Mouse (Mus musculus): ENCODE measurements around the gene Herc2. TPM values are rescaled to one million over a fixed set of nuclear protein-coding genes. Genes with fewer than 3 reads are reported as not detected.

Gene Herc2
- total and polyA plus RNA-seq, 3 experiments: 14.6 to 41.0 (median 34.8) TPM

- Histone ChIP-seq H3K27ac (no peak overlapping the region), H3K27me3 (ENCODE audit: control insufficient read depth, insufficient read depth, low read length) (no peaks in the 10 kb centered on the region), H3K4me1 (ENCODE audit: control insufficient read depth, insufficient read depth, low read length) (no peaks in the 10 kb centered on the region), H3K36me3 (ENCODE audit: control insufficient read depth, insufficient read depth, low read length) (peaks cover 3% of the 10 kb centered on the region; the same call in 1 of the 2 replicates), H3K4me3 (no peak overlapping the region), H3K9ac (ENCODE audit: low read depth, low read length) (no peak overlapping the region), H3K79me2 (replicated peaks; ENCODE audit: control insufficient read depth, insufficient read depth, low read length) (no peaks in the 10 kb centered on the region)
- intact Hi-C loops (cut with DNase I): no loop called here
- TF ChIP-seq POLR2A (IDR thresholded peaks at IDR 0.05; ENCODE audit: insufficient read depth, low read depth, low read length) (no peak), EP300 (IDR thresholded peaks at IDR 0.05; ENCODE audit: insufficient read depth, low read depth, low read length) (no peak), CTCF (IDR thresholded peaks at IDR 0.05) (no peak)
- no peak for DNase-seq
- 70% methylated on average over 7 of the region's 7 CpGs for WGBS
Measured at GRCm38 (mm10) chr7:56168713-56169112, 118.7 kb downstream of the Herc2 start.

- H3K27ac ChIP-seq: no peak overlapping the region
- no peaks in the 10 kb centered on the region for H3K4me1 ChIP-seq (ENCODE audit: control insufficient read depth, insufficient read depth, low read length)
- H3K79me2 ChIP-seq (replicated peaks; ENCODE audit: control insufficient read depth, insufficient read depth, low read length): no peaks in the 10 kb centered on the region
- 84% methylated on average over 3 of the region's 3 CpGs for WGBS
- no peaks in the 10 kb centered on the region for H3K27me3 ChIP-seq (ENCODE audit: control insufficient read depth, insufficient read depth, low read length)
- H3K4me3 ChIP-seq: no peak overlapping the region
- no peak for DNase-seq
- peaks cover 3% of the 10 kb centered on the region for H3K36me3 ChIP-seq (ENCODE audit: control insufficient read depth, insufficient read depth, low read length)
- intact Hi-C loops (cut with DNase I): no loop called here
- no peak for TF ChIP-seq CTCF (IDR thresholded peaks at IDR 0.05)
- no peak for TF ChIP-seq POLR2A (IDR thresholded peaks at IDR 0.05; ENCODE audit: insufficient read depth, low read depth, low read length)
- TF ChIP-seq EP300 (IDR thresholded peaks at IDR 0.05; ENCODE audit: insufficient read depth, low read depth, low read length): no peak
- no peak overlapping the region for H3K9ac ChIP-seq (ENCODE audit: low read depth, low read length)
Measured at GRCm38 (mm10) chr7:56177371-56177770, 127.4 kb downstream of the Herc2 start.

GRCm38 (mm10) chr7:56191041-56191440, 141.0 kb downstream of the Herc2 start:
- Histone ChIP-seq H3K27me3 (ENCODE audit: control insufficient read depth, insufficient read depth, low read length) (no peaks in the 10 kb centered on the region), H3K4me3 (no peak overlapping the region), H3K27ac (no peak overlapping the region), H3K36me3 (ENCODE audit: control insufficient read depth, insufficient read depth, low read length) (peaks cover 2% of the 10 kb centered on the region; the same call in 1 of the 2 replicates), H3K9ac (ENCODE audit: low read depth, low read length) (no peak overlapping the region), H3K79me2 (replicated peaks; ENCODE audit: control insufficient read depth, insufficient read depth, low read length) (no peaks in the 10 kb centered on the region), H3K4me1 (ENCODE audit: control insufficient read depth, insufficient read depth, low read length) (no peaks in the 10 kb centered on the region)
- intact Hi-C loops (cut with DNase I): no loop called here
- WGBS: 90% methylated on average over 6 of the region's 6 CpGs
- TF ChIP-seq POLR2A (IDR thresholded peaks at IDR 0.05; ENCODE audit: insufficient read depth, low read depth, low read length) (no peak), CTCF (IDR thresholded peaks at IDR 0.05) (no peak), EP300 (IDR thresholded peaks at IDR 0.05; ENCODE audit: insufficient read depth, low read depth, low read length) (no peak)
- no peak for DNase-seq

- Histone ChIP-seq H3K4me3 (no peak overlapping the region), H3K4me1 (ENCODE audit: control insufficient read depth, insufficient read depth, low read length) (no peaks in the 10 kb centered on the region), H3K27ac (no peak overlapping the region), H3K79me2 (replicated peaks; ENCODE audit: control insufficient read depth, insufficient read depth, low read length) (no peaks in the 10 kb centered on the region), H3K36me3 (ENCODE audit: control insufficient read depth, insufficient read depth, low read length) (peaks cover 2% of the 10 kb centered on the region; the same call in 1 of the 2 replicates), H3K27me3 (ENCODE audit: control insufficient read depth, insufficient read depth, low read length) (no peaks in the 10 kb centered on the region), H3K9ac (ENCODE audit: low read depth, low read length) (no peak overlapping the region)
- DNase-seq: no peak
- WGBS: 85% methylated on average over 4 of the region's 4 CpGs
- intact Hi-C loops (cut with DNase I): no loop called here
- no peak for TF ChIP-seq EP300 (IDR thresholded peaks at IDR 0.05; ENCODE audit: insufficient read depth, low read depth, low read length)
Measured at GRCm38 (mm10) chr7:56191661-56192060, 141.7 kb downstream of the Herc2 start.

- TF ChIP-seq EP300 (IDR thresholded peaks at IDR 0.05; ENCODE audit: insufficient read depth, low read depth, low read length): no peak
- no peak for TF ChIP-seq POLR2A (IDR thresholded peaks at IDR 0.05; ENCODE audit: insufficient read depth, low read depth, low read length)
- H3K36me3 ChIP-seq (ENCODE audit: control insufficient read depth, insufficient read depth, low read length): peaks cover 2% of the 10 kb centered on the region; the same call in 1 of the 2 replicates
- H3K4me1 ChIP-seq (ENCODE audit: control insufficient read depth, insufficient read depth, low read length): no peaks in the 10 kb centered on the region
- H3K4me3 ChIP-seq: no peak overlapping the region
- WGBS: 91% methylated on average over 10 of the region's 10 CpGs
- no peaks in the 10 kb centered on the region for H3K27me3 ChIP-seq (ENCODE audit: control insufficient read depth, insufficient read depth, low read length)
- no peaks in the 10 kb centered on the region for H3K79me2 ChIP-seq (replicated peaks; ENCODE audit: control insufficient read depth, insufficient read depth, low read length)
- no peak overlapping the region for H3K9ac ChIP-seq (ENCODE audit: low read depth, low read length)
- intact Hi-C loops (cut with DNase I): loop anchor here (10.0 kb wide), 1 partner anchor 267 kb away; no protein-coding TSS in a partner anchor
- DNase-seq: no peak
- H3K27ac ChIP-seq: no peak overlapping the region
Measured at GRCm38 (mm10) chr7:56201483-56202218, 151.7 kb downstream of the Herc2 start.

GRCm38 (mm10) chr7:56202843-56203242, 152.8 kb downstream of the Herc2 start:
- H3K79me2 ChIP-seq (replicated peaks; ENCODE audit: control insufficient read depth, insufficient read depth, low read length): no peaks in the 10 kb centered on the region
- no peak for DNase-seq
- no peak overlapping the region for H3K9ac ChIP-seq (ENCODE audit: low read depth, low read length)
- TF ChIP-seq POLR2A (IDR thresholded peaks at IDR 0.05; ENCODE audit: insufficient read depth, low read depth, low read length) (no peak), CTCF (IDR thresholded peaks at IDR 0.05) (no peak), EP300 (IDR thresholded peaks at IDR 0.05; ENCODE audit: insufficient read depth, low read depth, low read length) (no peak)
- intact Hi-C loops (cut with DNase I): loop anchor here (10.0 kb wide), 1 partner anchor 268 kb away; no protein-coding TSS in a partner anchor
- no peak overlapping the region for H3K4me3 ChIP-seq
- no peaks in the 10 kb centered on the region for H3K4me1 ChIP-seq (ENCODE audit: control insufficient read depth, insufficient read depth, low read length)
- no peak overlapping the region for H3K27ac ChIP-seq
- H3K36me3 ChIP-seq (ENCODE audit: control insufficient read depth, insufficient read depth, low read length): no peaks in the 10 kb centered on the region; the same call in 1 of the 2 replicates
- 96% methylated on average over 3 of the region's 3 CpGs for WGBS
- H3K27me3 ChIP-seq (ENCODE audit: control insufficient read depth, insufficient read depth, low read length): no peaks in the 10 kb centered on the region

Measured in heart, adult 2 months (tissue).